Mouse (Mus musculus): Measurements from ENCODE around the gene Mat2a. TPM values are rescaled to one million over a fixed set of nuclear protein-coding genes. Genes with fewer than 3 reads are reported as not detected.

The Mat2a gene
- polyA plus RNA-seq, 1 experiment from 2014 or later, result 165 TPM

DNA sequence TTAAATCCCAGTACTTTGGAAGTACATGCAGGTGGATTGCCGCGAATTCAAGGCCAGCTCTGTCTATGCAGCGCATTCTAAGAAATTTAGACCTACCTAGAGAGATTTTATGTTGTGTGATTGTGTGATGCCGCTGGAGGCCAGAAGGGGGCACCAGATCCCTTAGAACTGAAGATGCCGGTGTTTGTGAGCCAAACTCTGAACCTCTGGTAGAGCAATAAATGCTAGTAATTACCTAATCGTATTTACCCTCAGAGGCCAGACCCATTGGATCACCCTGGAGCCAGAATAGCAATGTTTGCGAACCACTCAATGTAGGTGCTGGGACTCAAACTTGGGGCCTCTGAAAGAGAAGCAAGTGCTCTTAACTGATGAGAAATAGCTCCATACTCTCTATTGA is 37.5 kb downstream of the Mat2a start:
- H3K4me3 ChIP-seq (ENCODE audit: low read depth, low read length), result no peak overlapping the region
- TF ChIP-seq CTCF (IDR thresholded peaks at IDR 0.05) (peak; percentile 86), EP300 (IDR thresholded peaks at IDR 0.05) (peak; percentile 57; the same call in 1 of the 2 replicates)
- H3K36me3 ChIP-seq (ENCODE audit: insufficient read depth, low read length), result no peaks in the 10 kb centered on the region
- H3K27ac ChIP-seq (ENCODE audit: low read length), result no peak overlapping the region
- WGBS, result 18% methylated on average over 7 of the region's 7 CpGs
- ATAC-seq (peak; percentile 77), DNase-seq (ENCODE audit: low spot score) (peak; percentile 92)
- H3K27me3 ChIP-seq (replicated peaks; ENCODE audit: insufficient read depth, low read length), result no peaks in the 10 kb centered on the region
- H3K4me1 ChIP-seq (ENCODE audit: insufficient read depth, low read depth, low read length), result no peaks in the 10 kb centered on the region
- no peaks in the 10 kb centered on the region for H3K9me3 ChIP-seq (ENCODE audit: low read length)
- H3K9ac ChIP-seq (replicated peaks; ENCODE audit: low read depth), result no peak overlapping the region
- no peak overlapping the region for H3K4me2 ChIP-seq (replicated peaks; ENCODE audit: low read depth, low read length)

DNA sequence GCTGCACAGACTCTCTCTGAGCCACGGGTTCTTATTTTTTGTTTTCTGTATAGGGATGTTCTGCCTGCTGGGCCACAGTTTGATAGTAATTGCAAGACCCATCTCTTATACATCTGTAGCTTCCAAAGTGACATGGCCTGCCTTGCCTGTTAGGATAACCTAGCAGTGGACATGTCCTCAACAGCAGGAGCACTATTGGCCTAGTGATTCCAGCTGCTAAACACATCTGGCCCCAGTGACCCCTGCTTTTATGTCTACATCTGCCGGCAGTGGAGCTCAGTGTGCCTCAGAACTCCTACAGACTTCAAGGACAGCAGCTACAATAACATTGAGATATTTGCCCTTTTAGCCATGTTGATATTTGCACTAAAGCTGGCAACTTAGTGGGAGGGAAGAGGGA is 39.4 kb downstream of the Mat2a start:
- Histone ChIP-seq H3K27ac (ENCODE audit: low read length) (no peak overlapping the region), H3K9me3 (ENCODE audit: low read length) (no peaks in the 10 kb centered on the region), H3K4me2 (replicated peaks; ENCODE audit: low read depth, low read length) (no peak overlapping the region), H3K27me3 (replicated peaks; ENCODE audit: insufficient read depth, low read length) (no peaks in the 10 kb centered on the region), H3K9ac (replicated peaks; ENCODE audit: low read depth) (no peak overlapping the region), H3K4me1 (ENCODE audit: insufficient read depth, low read depth, low read length) (no peaks in the 10 kb centered on the region), H3K36me3 (ENCODE audit: insufficient read depth, low read length) (no peaks in the 10 kb centered on the region), H3K4me3 (ENCODE audit: low read depth, low read length) (no peak overlapping the region)
- TF ChIP-seq CTCF (IDR thresholded peaks at IDR 0.05), result no peak
- ATAC-seq, result no peak
- DNase-seq (ENCODE audit: low spot score), result no peak
- 43% methylated on average over 2 of the region's 2 CpGs for WGBS

DNA sequence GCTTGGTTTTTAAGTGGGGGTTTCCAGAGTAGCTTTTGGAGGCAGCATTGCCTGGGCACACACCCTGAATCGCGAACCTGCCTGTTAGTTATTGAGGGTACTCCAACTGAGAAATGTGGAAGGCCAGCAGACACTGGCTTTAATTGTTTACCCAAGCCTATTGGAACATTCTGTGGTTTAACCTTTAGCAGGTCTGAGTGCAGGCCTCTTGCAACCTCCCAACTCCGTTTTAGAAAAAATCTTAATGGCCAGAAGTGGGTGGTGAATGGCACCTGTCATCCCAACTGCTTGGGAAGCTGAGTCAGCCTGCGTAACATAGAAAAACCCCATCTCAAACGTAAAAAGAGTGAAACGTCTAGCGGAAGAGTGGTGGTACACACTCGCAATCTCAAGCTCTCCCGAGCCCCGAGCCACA is 42.5 kb downstream of the Mat2a start:
- Histone ChIP-seq H3K9ac (replicated peaks; ENCODE audit: low read depth) (no peak overlapping the region), H3K27ac (ENCODE audit: low read length) (peak overlapping the region; percentile 66; the same call in 1 of the 2 replicates), H3K4me1 (ENCODE audit: insufficient read depth, low read depth, low read length) (no peaks in the 10 kb centered on the region), H3K27me3 (replicated peaks; ENCODE audit: insufficient read depth, low read length) (no peaks in the 10 kb centered on the region), H3K9me3 (ENCODE audit: low read length) (no peaks in the 10 kb centered on the region), H3K4me3 (ENCODE audit: low read depth, low read length) (no peak overlapping the region), H3K4me2 (replicated peaks; ENCODE audit: low read depth, low read length) (no peak overlapping the region), H3K36me3 (ENCODE audit: insufficient read depth, low read length) (no peaks in the 10 kb centered on the region)
- 36% methylated on average over 10 of the region's 10 CpGs for WGBS
- peak; percentile 92 for ATAC-seq
- no peak for TF ChIP-seq CTCF (IDR thresholded peaks at IDR 0.05)
- TF ChIP-seq EP300 (IDR thresholded peaks at IDR 0.05), result peak; percentile 95
- DNase-seq (ENCODE audit: low spot score), result peak; percentile 93

DNA sequence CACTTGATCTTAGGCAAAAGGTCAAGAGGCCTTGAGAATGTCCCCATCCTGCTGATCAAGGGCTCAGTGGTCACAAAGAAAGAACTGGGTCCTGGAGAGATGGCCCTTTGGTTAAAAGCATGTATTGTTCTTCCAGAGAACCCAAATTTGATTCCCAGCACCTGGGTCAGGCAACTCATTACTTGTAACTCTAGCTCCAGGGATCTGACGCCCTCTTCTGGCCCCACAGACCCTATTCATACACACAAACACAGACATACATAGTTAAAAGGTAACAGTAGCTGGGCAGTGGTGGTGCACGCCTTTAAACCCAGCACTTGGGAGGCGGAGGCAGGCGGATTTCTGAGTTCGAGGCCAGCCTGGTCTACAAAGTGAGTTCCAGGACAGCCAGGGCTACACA is 47.0 kb downstream of the Mat2a start:
- Histone ChIP-seq H3K9ac (replicated peaks; ENCODE audit: low read depth) (no peak overlapping the region), H3K9me3 (ENCODE audit: low read length) (no peaks in the 10 kb centered on the region), H3K27me3 (replicated peaks; ENCODE audit: insufficient read depth, low read length) (no peaks in the 10 kb centered on the region), H3K4me3 (ENCODE audit: low read depth, low read length) (no peak overlapping the region), H3K4me1 (ENCODE audit: insufficient read depth, low read depth, low read length) (peaks cover 16% of the 10 kb centered on the region; the same call in 1 of the 2 replicates), H3K27ac (ENCODE audit: low read length) (no peak overlapping the region), H3K4me2 (replicated peaks; ENCODE audit: low read depth, low read length) (no peak overlapping the region), H3K36me3 (ENCODE audit: insufficient read depth, low read length) (no peaks in the 10 kb centered on the region)
- DNase-seq (ENCODE audit: low spot score) (no peak), ATAC-seq (no peak)
- TF ChIP-seq EP300 (IDR thresholded peaks at IDR 0.05) (no peak), CTCF (IDR thresholded peaks at IDR 0.05) (no peak)
- 91% methylated on average over 5 of the region's 5 CpGs for WGBS

DNA sequence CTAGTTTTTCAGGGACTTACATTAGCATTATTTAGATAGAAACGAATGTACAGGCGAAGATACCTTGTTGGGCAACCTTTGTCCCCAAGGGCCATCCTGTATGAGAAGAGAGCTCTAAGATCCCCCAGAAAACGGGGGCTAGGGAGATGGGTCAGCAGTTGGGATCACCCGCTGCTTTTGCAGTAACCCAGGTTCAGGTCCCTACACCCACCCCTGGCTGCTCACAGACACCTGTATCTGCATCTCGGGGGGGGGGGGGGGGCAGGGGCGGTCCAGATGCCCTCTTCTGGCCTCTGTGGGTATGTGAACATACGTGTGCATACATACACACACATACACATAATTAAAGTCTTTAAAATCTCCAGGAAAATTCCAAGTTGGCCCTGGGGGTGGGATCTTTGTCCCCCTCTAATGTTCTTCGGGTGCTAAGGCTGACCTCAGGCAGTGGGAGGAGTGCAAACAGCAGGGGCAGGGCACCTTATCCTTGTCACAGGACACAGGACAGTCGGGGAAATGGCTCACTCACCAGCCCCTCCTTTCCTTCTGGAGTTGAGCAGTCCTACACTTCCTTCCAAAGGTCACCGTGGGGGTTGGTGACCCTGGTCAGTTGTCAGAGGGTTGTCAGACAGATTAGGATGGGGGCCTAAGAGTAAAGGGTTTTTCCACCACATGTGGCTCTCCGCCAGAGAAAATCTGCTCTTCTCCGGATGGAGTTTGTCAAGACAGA is 48.4 kb downstream of the Mat2a start:
- peak overlapping the region; percentile 90 for H3K9ac ChIP-seq (replicated peaks; ENCODE audit: low read depth)
- H3K27me3 ChIP-seq (replicated peaks; ENCODE audit: insufficient read depth, low read length), result no peaks in the 10 kb centered on the region
- TF ChIP-seq CTCF (IDR thresholded peaks at IDR 0.05) (no peak; the same call in none of the 2 replicates), EP300 (IDR thresholded peaks at IDR 0.05) (peak; percentile 28; the same call in 1 of the 2 replicates)
- H3K27ac ChIP-seq (ENCODE audit: low read length), result peak overlapping the region; percentile 99
- H3K36me3 ChIP-seq (ENCODE audit: insufficient read depth, low read length), result no peaks in the 10 kb centered on the region
- peak overlapping the region; percentile 54 for H3K4me3 ChIP-seq (ENCODE audit: low read depth, low read length)
- H3K4me1 ChIP-seq (ENCODE audit: insufficient read depth, low read depth, low read length), result peaks cover 16% of the 10 kb centered on the region; the same call in 1 of the 2 replicates
- no peaks in the 10 kb centered on the region for H3K9me3 ChIP-seq (ENCODE audit: low read length)
- WGBS, result 9% methylated on average over 12 of the region's 12 CpGs
- DNase-seq (ENCODE audit: low spot score) (peak; percentile 85), ATAC-seq (peak; percentile 70)
- H3K4me2 ChIP-seq (replicated peaks; ENCODE audit: low read depth, low read length), result peak overlapping the region; percentile 61

DNA sequence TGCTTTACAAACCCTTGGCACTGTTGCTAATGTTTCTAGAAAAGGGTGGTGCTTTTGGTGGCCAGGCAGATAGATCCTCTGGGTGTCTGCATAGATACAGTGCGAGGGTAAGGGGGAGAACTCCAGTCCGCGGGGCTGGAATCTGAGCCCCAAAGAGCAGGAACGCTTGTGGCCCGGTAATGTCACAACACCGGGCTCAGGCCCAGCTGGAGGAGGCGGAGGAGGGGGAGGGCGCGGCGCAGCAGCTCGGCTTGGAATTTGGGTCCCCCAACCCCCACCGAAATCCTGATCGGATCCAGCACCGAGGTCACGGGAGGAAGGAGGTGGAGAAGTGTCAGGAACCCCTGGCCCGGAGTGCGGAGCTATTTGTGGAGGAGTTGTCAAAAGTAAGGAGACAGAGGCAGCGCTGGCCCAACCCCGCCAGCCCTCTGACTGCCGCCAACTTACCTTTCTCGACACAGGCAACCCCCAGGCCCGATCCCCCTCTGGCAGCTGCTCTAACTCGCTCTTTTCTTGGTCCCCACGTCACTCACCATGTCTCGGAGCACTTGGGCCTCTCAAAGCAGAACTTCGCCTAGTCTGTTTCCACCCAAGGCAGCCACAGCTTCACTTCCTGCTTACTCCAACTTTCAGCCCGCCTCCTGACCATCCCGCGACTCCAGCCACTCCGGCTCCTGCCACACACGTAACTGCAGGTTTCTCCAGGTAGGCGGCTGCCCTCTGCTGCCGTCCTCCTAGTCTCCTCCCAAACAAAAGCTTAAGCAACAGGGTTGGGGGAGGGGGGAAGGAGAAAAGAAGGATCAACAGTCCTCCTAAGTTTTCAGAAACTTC is 49.2 kb downstream of the Mat2a start, which contains the start of gene Vamp8:
Gene Vamp8, minus strand, starts transcription at position 763 of the 831 bp plus-strand sequence.
- WGBS, result under 1% methylated on average over 33 of the region's 33 CpGs
- TF ChIP-seq CTCF (IDR thresholded peaks at IDR 0.05), result peak; percentile 55
- TF ChIP-seq EP300 (IDR thresholded peaks at IDR 0.05), result no peak
- H3K4me1 ChIP-seq (ENCODE audit: insufficient read depth, low read depth, low read length), result peaks cover 16% of the 10 kb centered on the region; the same call in 1 of the 2 replicates
- DNase-seq (ENCODE audit: low spot score) (peak; percentile 96), ATAC-seq (peak; percentile 88)
- H3K36me3 ChIP-seq (ENCODE audit: insufficient read depth, low read length), result peaks cover 3% of the 10 kb centered on the region; the same call in 1 of the 2 replicates
- H3K4me3 ChIP-seq (ENCODE audit: low read depth, low read length), result peak within 1 kb of the TSS; percentile 54
- H3K27ac ChIP-seq (ENCODE audit: low read length), result peak within 1 kb of the TSS; percentile 99
- peak within 1 kb of the TSS; percentile 90 for H3K9ac ChIP-seq (replicated peaks; ENCODE audit: low read depth)
- peak within 1 kb of the TSS; percentile 61 for H3K4me2 ChIP-seq (replicated peaks; ENCODE audit: low read depth, low read length)
- H3K9me3 ChIP-seq (ENCODE audit: low read length), result no peaks in the 10 kb centered on the region
- no peaks in the 10 kb centered on the region for H3K27me3 ChIP-seq (replicated peaks; ENCODE audit: insufficient read depth, low read length)

All from lung, postnatal 0 days (tissue).